Mouse (Mus musculus): Measurements from ENCODE around the gene Pdhb. TPM values are rescaled to one million over a fixed set of nuclear protein-coding genes. Genes with fewer than 3 reads are reported as not detected.

Pdhb gene
- total RNA-seq (2023; ENCODE audit: inconsistent age), result 118 to 133 TPM (median 125 TPM) in 4 replicates

DNA sequence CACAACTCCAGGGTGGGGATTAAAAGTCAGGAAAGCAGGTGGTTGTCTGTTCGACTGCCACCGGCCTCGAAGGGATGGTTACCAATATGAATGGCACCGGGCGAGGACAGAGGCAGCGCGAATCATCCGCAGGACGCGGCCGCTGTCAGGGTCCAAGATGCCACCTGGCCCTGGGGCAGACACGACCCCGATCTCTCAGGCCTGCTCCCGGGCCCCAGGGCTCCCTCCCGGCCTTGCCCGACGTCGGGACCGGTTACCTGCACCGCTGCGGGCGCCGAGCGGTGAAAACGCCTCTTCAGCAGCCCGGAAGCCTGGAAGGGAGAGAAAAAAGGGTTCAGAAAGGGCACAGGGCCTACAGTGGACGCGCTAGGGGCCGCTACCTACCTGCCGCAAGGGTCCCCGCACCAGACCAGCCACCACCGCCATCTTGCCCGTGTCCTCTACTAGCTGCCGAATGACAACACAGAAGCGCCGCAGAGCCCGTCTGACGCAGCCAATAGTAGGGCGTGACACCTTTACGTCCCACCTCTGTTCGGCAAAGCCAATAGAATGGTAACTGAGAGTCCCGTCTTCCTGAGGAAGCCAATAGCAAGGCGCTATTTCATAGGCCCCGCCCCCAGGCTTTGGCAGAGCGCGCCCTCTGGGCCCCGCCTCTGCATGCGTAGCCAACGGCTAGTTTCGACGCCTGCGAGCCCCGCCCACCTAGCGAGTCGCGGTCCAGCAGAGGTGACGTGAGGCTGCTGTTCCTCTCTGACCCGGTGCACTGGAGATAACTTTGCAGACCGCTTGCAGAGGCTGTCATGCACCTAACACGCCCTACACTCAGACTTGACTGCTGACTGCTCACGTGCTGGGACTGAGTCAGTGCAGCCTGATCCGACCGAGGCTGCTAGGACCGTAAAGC lies at the start of gene Pdhb:
Gene Pdhb, minus strand, starts transcription at position 519 of the 904 bp plus-strand sequence.

DNA sequence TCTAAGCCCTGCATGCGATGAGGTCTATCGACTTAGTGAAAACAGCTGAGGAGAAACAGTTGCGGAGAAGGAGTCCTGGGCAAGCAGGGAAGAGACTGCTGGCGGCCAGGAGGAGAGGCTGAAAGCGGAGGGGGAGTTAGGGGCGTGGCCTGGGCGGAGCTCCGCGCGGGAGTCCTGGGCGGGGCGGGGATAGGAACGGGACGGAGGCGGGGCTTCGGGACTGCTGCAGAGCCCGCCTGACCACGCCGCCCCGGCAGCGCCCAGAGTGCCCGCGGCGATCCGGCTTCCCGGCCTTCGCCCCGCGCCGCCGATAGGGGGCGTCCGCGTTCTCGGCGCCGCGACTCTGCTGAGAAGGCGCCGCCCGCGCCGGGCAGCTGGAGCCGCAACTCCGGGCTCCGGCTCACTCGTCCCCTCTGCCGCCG lies 41.0 kb upstream of the Pdhb start, which contains the start of gene Kctd6:
Gene Kctd6, plus strand, starts transcription at position 338 of the 422 bp plus-strand sequence.

Other genes with a start within 250 kb of the Pdhb start
- not detected in 4 replicates for gene Gm45521, start 215.7 kb downstream of the Pdhb start, total RNA-seq (2023; ENCODE audit: inconsistent age)
- gene Dnase1l3, start 178.5 kb downstream of the Pdhb start, total RNA-seq (2023; ENCODE audit: inconsistent age), result 6.8 to 13.5 TPM (median 9.0 TPM) in 4 replicates
- 12.1 to 14.2 TPM (median 13.3 TPM) in 4 replicates for gene Abhd6, start 170.1 kb downstream of the Pdhb start, total RNA-seq (2023; ENCODE audit: inconsistent age)
- gene Rpp14, start 92.7 kb downstream of the Pdhb start, total RNA-seq (2023; ENCODE audit: inconsistent age), result 10.6 to 19.1 TPM (median 11.3 TPM) in 4 replicates
- 266 to 292 TPM (median 275 TPM) in 4 replicates for gene Pxk, start 74.8 kb downstream of the Pdhb start, total RNA-seq (2023; ENCODE audit: inconsistent age)
- gene Kctd6, start 41.1 kb upstream of the Pdhb start, total RNA-seq (2023; ENCODE audit: inconsistent age), result 10.5 to 12.7 TPM (median 11.6 TPM) in 4 replicates
- not detected in 4 replicates for gene Acox2, start 86.3 kb upstream of the Pdhb start, total RNA-seq (2023; ENCODE audit: inconsistent age)
- not detected in 4 replicates for gene Fam107a, start 145.0 kb upstream of the Pdhb start, total RNA-seq (2023; ENCODE audit: inconsistent age)
- not detected in 4 replicates for gene Oit1, start 205.7 kb upstream of the Pdhb start, total RNA-seq (2023; ENCODE audit: inconsistent age)